Mouse (Mus musculus): ENCODE measurements around the gene Poc1b.

GRCm38 (mm10) chr10:99151580-99151979 is 44.7 kb downstream of the Poc1b start:
- TF ChIP-seq POLR2A (IDR thresholded peaks at IDR 0.05; ENCODE audit: insufficient read length, low read depth) = no peak
- TF ChIP-seq MYOD1 (IDR thresholded peaks at IDR 0.05; ENCODE audit: control insufficient read depth in 1 of 3, insufficient read length in 2 of 3, low read depth in 2 of 3) = no peak
- no peak for TF ChIP-seq POLR2AphosphoS2 (IDR thresholded peaks at IDR 0.05; ENCODE audit: insufficient read length, low read depth)
- TF ChIP-seq E2F4 (IDR thresholded peaks at IDR 0.05; ENCODE audit: insufficient read depth) = no peak
- no peak for TF ChIP-seq USF1 (IDR thresholded peaks at IDR 0.05; ENCODE audit: low read depth)

All from myocyte (in vitro differentiated cells).